Mouse (Mus musculus) midbrain, embryonic 14.5 days (tissue): Measurements from ENCODE around the gene Gm14326. TPM values are rescaled to one million over a fixed set of nuclear protein-coding genes. Genes with fewer than 3 reads are reported as not detected.

Experiments
- polyA plus RNA-seq: library from polyadenylated mRNA; unstranded; fragments of >200 nt; fragmentation: Nextera tagmentation; extraction: Ambion mirVana; gene quantifications from 2 replicates; pipeline ENCODE4 v1.2.1, GENCODE M21; 2014

The Gm14326 gene
- polyA plus RNA-seq, 1 experiment from 2014 or later = 17.5 TPM

Other genes starting within 250 kb of the Gm14326 start
- gene Gm14322, start 198.0 kb downstream of the Gm14326 start, polyA plus RNA-seq = 6.8 and 8.8 TPM in 2 replicates
- 37.9 and 42.4 TPM in 2 replicates for gene Gm14325, start 117.0 kb downstream of the Gm14326 start, polyA plus RNA-seq
- 2.0 TPM in 2 replicates for gene Gm14327, start 60.2 kb downstream of the Gm14326 start, polyA plus RNA-seq
- 0.84 TPM in 1 of 2 replicates, not detected in the other for gene Zfp972, start 31.7 kb downstream of the Gm14326 start, polyA plus RNA-seq
- 9.0 and 9.4 TPM in 2 replicates for gene Zfp971, start 66.0 kb upstream of the Gm14326 start, polyA plus RNA-seq
- gene Zfp931, start 121.2 kb upstream of the Gm14326 start, polyA plus RNA-seq = 12.1 and 14.5 TPM in 2 replicates
- 62.5 and 79.2 TPM in 2 replicates for gene Phactr3, start 161.7 kb upstream of the Gm14326 start, polyA plus RNA-seq